Mouse (Mus musculus) adipocyte (in vitro differentiated cells): ENCODE data around the gene Sstr4.

Experiments
- DNase-seq: peaks from one replicate; pipeline ENCODE4 v3.0.0-alpha.2; 2016; ENCODE audit warnings: low spot score

The Sstr4 gene

DNA sequence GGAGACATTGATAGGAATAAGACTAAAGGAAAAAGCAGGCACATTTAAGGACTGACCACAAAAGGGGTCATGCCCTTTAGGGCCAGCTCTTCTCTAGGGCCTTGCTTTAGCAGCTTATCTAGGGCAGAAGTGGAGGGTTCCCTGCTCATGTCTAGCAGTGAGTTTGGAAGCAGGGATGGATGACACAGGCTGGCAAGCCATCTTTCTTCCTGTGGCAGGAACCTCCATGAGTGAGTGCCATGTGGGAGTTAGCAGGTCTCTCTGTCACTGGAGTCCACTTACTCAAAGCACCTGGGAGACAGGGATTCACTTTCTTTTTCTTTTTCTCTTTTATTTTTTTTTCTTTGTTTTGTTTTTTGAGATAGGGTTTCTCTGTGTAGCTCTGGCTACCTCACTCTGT lies 1.3 kb upstream of the Sstr4 start:
- no peak for DNase-seq

- no peak for DNase-seq
Observed at GRCm38 (mm10) chr2:148396209-148396608, 1.1 kb downstream of the Sstr4 start.

DNA sequence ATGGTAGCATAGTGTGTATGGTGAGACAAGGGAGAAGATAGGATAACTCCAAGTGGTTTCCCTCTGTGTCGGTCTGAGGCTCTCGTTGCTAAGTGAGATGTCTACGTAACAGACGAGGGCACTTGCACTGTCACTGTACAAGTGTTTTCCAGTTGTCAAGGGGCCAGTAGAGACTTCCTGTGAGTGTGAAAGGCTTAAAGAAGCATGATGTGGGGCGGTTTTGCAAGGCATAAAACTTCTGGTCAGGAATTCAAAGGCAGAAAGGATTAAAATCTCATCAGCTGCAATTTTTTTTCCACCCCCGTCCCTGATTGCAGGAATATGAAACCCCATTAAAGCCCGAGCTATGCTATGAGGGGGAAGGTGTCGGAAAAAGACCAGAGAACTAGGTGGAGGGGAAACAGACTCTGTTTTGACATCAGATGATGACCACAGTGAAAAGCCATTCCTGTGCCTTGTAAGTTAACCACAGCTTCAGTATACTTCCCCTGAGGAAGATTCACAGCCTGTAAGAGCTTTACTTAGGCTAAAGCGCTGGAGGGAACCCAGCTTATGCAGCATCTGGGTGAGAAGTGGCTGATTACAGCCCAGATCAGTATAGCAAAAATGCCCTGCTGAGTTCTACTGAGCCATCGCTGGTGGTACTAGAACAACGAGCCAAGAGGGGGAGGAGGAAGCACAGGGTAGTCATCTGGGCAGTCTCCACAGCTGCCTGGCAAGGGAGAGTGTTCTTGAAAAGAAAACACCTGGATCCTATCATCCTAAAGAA lies 2.1 kb downstream of the Sstr4 start:
- peak; percentile 23 for DNase-seq

GRCm38 (mm10) chr2:148397784-148398100 lies 2.6 kb downstream of the Sstr4 start:
- peak; percentile 79 for DNase-seq

GRCm38 (mm10) chr2:148398901-148399685 lies 3.9 kb downstream of the Sstr4 start:
- DNase-seq: no peak

- peak; percentile 28 for DNase-seq
Observed at GRCm38 (mm10) chr2:148402227-148402626, 7.1 kb downstream of the Sstr4 start.

DNA sequence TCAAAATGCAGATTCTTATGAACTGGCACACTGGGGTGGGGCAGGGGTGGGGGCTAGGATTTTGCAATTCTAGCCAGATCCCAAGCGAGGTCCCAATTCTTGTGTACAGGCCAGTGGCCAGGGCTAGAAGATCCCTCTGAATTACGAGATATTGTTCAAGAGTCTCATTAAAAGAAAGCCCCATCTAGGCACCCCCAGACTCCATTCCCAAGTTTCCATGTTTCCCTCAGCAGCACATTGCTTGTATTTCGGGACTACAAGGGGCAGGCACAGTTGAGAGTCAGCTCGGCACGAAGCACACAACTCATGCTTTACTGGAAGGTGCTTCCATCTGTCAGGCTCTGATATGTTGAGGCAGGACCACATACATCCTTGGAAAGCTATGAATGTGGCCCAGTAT lies 9.8 kb downstream of the Sstr4 start:
- DNase-seq: no peak

- DNase-seq: peak; percentile 51
Observed at GRCm38 (mm10) chr2:148406160-148406970, 11.2 kb downstream of the Sstr4 start.

GRCm38 (mm10) chr2:148406971-148407869 lies 12.1 kb downstream of the Sstr4 start:
- DNase-seq: peak; percentile 48

GRCm38 (mm10) chr2:148407870-148408760 lies 13.0 kb downstream of the Sstr4 start, which contains the start of gene Thbd:
Thbd (minus strand) TSS chr2:148408188.
- peak; percentile 74 for DNase-seq

DNA sequence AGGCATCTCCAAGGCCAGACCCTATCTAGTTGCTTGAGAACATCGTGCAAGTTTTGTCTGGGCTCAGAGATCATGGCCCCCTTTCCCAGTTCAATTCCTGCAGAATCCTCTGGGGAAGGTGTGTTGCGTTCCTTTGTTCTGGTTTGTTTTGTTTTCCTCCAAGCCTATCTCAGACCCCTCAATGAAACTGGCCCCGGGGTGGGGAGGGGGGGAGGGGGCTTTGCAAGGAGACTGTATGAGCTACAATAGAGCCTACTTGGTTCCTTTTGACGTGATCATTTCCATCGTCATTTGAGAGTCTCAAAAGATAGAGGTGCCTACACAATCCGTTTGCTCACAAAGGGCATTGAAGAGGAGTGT lies 13.6 kb downstream of the Sstr4 start:
- no peak for DNase-seq

- peak; percentile 92 for DNase-seq
Observed at GRCm38 (mm10) chr2:148409141-148409540, 14.0 kb downstream of the Sstr4 start.

DNA sequence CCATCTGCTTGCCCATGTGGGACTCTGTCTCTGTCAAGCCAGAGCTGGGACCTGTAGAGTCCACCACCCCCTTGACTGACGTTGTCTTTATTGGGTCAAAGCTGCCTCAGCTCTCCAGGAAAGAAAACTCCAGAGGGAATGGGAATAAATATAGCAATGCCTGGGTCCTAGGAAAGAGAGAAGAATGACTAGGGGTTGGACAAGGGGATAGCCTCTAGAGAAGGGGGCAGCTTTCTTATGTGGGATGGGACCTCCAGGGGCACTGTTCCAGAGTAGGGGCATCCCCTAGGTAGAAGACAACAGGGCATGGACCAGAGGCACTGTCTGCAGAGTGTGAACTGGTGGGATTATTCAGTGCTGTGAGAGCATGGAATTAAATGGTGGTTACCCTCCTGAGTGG lies 14.7 kb downstream of the Sstr4 start:
- no peak for DNase-seq

GRCm38 (mm10) chr2:148419151-148419550 lies 24.0 kb downstream of the Sstr4 start:
- no peak for DNase-seq

- DNase-seq: no peak
Observed at GRCm38 (mm10) chr2:148419776-148420175, 24.6 kb downstream of the Sstr4 start.

DNA sequence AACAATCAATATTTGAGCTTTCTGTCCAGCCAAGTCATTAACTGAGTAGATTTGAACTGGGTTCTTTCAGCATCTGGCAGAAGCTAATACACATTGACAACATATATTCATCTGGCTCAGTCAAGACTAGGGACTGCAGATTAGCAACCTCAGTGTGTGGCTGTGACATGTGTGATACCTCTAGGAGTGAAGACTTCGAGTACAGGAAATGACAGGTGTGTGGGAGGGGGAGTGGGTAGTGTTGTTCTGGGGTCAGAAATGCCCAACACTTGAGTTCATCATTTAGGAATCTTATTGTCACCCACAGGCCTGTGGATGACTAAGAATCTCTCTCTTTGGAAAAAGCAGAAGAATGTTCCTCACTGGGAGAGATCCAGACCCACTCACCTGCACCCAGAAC lies 26.0 kb downstream of the Sstr4 start:
- DNase-seq: no peak

GRCm38 (mm10) chr2:148421706-148422105 lies 26.6 kb downstream of the Sstr4 start:
- DNase-seq: no peak

- no peak for DNase-seq
Observed at GRCm38 (mm10) chr2:148425709-148426382, 30.7 kb downstream of the Sstr4 start.

- DNase-seq: peak; percentile 78
Observed at GRCm38 (mm10) chr2:148427553-148427952, 32.4 kb downstream of the Sstr4 start.

GRCm38 (mm10) chr2:148428523-148428922 lies 33.4 kb downstream of the Sstr4 start:
- DNase-seq: peak; percentile 63
